Mouse (Mus musculus): ENCODE measurements around the gene Sept10.

The Sept10 gene

DNA sequence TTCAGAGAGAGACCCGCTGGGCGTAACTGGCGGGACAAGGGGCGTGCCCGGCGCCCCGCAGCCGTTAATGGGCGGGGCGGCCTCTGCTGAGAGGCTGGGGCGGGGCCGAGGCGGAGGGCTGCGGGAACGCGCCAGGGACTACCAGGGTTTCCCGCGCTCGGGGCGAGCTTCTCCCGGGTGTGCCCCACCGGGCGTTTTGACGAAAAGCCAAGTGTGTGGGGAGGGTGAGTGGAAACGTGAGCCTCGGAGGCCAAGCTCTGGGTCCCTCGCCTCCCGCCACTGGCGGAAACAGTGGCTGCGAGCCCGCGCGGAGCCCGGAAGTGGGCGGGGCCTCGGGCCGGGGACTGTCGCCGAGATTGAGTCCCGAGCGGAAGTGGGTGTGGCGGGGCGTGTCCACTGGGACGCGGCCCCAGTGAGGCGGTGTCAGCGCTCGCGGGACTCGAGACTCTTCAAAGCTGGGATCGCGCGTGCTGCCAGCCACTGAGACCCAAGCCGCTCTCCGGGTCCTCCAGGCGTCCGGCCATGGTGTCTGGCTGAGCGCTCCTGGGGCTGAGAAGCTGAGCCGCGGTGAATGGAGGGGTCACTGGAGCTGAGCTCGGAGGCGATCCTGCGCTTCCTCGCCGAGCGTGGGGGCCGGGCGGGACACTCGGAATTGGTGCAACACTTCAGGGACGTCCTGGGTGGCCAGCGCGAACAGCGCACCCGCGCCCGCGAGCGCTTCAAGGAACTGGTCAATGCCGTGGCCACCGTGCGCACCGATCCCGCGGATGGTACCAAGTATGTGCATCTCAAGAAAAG lies at the start of gene Sept10, which contains the start of gene Sowahc:
TSS of gene Sept10 (minus strand) at position 375 of the 798 bp plus-strand sequence.
TSS of gene Sowahc (plus strand) at position 481 of the 798 bp plus-strand sequence.
- DNase-seq (ENCODE audit: low spot score): peak; percentile 85

DNA sequence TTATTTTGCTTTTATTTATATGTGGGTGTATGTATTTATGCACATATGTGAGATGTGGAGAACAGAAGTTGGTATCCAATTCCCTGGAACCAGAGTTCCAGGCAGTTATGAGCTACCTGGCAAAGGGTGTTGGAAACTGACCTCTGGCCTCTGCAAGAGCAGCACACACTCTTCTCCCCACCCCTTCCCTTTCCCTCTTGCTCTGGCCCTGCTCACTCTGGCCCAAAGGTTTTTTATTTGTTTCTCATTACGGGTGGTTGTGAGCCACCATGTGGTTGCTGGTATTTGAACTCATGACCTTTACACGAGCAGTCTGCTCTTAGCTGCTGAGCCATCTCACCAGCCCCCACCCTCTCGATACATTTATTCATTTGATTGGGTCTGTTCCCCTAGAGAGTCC lies 47.1 kb upstream of the Sept10 start:
- DNase-seq (ENCODE audit: low spot score): no peak

DNA sequence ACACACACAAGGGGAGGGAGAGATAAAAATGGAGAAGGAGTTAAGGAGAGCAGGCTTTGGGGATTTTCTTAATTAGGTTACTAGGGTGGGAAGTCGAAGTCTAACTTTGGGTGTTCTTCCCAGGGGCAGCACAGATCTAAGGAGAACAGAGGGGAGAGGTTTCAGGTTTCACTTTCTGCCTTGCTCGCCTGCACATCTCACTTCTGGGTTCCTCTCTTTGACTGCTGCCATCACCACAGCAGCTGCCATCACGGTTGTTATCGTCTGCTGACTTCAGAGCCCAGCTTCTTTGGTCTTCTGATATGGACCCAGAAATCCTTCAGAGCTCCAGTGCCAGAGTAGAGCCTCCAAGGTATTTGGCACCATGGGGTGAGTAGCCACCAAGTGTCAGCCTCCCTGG lies 46.5 kb upstream of the Sept10 start:
- no peak for DNase-seq (ENCODE audit: low spot score)

DNA sequence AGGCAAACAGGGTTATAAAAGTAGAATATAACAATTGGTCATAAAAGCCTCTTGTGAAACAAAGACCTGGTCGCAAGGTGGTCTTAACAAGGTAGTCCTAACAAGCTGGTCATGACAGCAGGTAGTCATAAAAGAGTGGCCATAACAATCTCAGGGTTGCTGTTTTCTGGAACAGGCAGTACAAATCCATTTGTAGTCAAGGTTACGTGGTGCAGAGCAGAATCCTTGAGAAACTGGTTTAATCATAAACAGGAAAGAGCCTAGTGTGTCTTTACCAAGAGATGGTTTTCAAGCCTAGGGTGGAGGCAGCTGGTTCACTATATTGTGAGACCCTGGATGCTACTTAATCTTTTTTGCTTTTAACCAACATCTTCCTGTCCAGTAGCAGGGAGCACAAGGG lies 45.6 kb upstream of the Sept10 start:
- no peak for DNase-seq (ENCODE audit: low spot score)

DNA sequence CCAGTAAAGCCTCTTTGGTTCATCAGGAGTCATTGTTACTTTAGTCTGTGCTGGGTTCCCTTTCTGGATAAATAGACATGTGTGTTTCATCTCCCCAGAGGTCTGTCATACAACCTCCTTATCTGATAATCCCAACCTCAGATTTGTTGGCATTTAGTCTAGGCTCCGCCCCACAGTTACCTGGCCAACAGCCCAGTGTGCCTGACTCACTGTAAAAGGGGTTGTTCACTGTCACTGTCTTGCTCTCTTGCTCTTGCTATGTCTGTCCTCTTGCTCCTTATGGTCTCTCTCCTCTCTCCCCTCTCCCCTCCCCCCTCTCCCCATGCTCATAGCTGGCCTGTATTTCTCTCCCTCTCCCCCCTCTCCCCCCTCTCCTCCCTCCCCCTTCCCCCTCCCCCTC lies 44.5 kb upstream of the Sept10 start:
- DNase-seq (ENCODE audit: low spot score): no peak

DNA sequence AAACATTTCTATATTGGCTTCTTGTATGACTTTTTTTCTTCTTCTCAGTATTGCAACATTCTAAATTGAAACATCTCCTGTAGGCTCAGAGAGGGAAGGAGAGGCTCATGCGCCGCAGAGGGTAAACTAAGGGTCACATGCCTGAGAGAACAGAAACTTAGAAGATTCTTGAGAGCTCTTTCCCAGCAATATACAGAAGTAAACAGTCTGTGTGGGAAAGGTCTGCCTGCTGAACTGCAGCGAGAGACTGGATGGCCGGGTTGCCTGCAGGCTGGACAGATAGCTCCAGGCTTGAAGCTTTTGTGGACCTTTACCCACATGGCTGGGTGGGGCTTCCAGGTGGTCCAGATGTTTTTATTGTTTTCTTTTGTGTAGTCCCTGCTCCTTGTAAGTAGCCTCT lies 44.0 kb upstream of the Sept10 start:
- DNase-seq (ENCODE audit: low spot score): no peak

DNA sequence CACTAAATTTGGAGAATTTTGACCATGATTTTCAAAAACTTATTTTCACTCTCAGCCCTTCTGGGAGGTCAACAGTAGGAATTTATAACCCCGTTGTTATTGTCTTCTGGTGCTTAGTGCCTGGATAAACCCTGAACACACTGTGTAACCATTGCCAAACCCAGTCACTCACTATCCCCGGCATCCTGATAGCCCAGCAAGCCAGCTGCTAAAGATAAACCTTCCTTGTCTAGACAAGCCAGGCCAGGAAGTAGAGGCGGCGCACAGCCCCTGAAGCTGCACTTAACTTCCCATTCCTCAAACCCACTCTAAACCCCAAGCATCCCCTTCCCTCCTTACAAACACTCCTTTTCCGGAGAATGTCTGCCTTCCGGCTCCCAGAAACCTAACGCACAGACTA lies 43.4 kb upstream of the Sept10 start:
- no peak for DNase-seq (ENCODE audit: low spot score)

DNA sequence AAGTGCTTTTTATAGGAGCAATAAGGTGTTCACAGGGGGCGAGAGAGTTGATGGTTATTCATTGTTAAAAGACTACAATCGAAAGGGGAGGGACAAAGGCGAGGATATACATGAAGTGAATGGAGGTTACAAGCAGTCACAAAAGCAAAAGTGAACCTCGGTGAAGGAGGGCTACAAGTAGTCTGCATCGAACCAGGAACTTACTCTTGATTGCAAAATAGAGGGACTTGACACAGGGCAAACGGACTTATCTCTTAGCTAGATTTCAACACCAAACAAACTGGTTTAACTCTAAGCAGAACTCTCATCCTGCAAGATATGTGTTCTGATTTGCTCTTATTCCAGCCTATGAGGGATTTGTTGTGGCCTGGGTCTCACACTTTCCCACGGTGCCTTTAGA lies 41.3 kb upstream of the Sept10 start:
- DNase-seq (ENCODE audit: low spot score): no peak

DNA sequence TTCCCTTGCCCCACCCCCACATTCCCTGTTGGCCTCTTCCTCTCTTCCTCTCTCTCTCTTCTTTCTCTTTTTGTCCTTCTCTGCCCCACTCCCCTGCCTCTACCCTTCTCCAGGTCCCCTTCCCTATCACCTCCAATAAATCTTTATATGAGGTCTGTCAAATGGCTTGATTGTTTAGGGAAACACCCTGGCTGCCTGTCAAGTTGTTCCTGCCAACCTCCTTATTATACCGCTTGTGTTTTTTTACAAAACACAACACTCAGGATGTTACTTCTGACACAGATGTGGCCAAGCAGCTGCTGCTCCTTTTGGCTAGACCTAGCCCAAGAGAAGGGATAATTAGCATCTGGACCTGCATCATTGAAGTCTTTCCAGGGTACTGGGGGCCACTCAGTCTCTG lies 40.4 kb upstream of the Sept10 start:
- DNase-seq (ENCODE audit: low spot score): no peak

DNA sequence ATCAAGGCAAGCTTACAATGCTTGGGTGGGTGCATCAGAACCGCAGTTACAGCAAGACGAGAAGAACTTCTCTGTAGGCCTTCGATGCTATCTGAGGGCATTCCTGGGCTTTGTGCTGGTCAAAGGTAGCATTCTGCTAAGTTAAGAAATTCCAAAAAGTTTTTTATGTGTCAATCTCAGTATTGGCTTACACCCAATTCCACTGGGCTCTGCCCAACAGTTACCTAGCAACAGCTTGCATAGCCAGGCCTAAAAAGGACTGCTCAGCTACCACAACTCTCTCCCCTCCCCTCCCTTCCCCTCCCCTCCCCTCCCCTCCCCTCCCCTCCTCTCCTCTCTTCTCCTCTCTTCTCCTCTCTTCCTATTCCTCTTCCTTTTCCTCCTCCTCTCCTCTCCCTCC lies 40.0 kb upstream of the Sept10 start:
- DNase-seq (ENCODE audit: low spot score): no peak

DNA sequence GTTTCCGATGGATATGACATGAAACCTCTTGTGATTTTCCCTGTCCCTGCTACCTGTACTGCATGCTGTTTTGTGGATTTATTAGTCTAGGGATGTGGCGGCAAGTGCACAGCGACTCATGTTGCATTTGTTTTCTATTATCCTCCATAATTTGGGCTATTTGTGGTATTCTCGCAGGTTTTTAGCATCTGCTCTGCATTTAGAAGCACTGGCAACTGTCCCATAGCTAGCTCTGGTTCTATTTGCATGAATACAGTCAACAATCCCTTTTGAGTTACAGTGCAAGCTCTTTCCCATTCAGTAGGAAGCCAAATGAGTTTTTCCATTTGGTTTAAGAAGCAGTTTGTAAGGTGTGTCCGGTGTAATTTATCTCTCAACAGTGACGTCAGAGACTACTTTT lies 37.9 kb upstream of the Sept10 start:
- DNase-seq (ENCODE audit: low spot score): no peak

DNA sequence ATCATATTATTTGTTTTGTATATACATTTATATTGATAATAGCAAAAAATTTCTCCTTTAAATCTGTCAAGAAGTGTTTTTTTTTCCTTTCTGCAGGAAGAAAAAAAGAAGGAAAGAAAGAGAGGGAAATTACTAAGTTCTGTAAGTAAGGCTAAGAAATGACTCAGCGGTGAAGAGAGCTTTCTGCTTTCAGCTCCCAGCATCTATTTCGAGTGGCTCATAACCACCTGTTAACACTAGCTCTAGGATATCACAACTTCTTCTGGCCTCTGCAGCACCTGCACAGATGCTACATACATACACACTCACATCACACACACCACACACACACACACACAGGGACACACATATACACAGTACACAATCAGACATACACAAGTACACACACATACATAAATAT lies 34.9 kb upstream of the Sept10 start:
- DNase-seq (ENCODE audit: low spot score): no peak

DNA sequence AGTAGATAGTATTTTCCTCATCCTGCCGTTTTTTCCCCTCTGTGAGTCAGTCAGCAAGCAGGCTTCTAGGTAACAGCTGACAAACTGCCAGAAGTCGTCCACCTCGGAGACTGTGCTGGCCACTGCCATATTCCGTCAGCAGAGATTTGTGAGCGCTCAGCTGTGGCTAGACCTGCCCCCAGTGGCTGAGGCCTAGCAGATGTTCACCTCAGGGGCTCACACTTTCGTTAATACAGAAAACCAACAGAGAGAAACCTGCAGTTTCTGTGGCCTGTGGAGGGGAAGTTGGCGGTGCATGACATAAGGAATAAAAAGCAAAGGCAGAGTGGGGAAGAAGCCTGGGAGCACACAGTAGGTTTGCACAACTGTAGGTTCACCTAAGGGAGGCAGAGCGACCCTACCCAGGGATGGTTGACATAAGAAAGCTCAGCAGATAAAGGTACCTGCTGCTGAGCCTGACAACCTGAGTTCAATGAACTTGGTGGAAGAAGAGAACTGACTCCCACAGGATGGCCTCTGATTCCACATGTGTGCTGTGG lies 32.0 kb upstream of the Sept10 start:
- DNase-seq (ENCODE audit: low spot score): no peak

DNA sequence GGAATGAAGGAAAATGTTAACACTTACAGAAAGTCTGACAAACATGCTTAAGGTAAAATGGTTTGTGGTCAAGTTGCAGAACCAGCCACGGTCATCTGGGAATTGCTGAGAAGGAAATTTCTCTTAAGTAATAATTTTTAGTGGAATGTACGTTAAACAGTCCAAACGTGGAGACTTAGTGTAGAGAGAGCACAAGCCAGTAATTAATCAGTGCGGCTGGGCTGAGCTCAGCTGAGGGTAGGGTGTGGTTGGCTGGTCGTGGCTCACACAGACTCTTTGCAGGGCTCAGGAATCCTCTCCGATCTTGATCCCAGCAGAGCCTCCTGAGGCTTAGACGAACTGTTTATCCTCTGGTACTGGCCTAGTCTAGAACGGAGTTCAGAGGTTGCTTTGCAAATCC lies 30.7 kb upstream of the Sept10 start:
- DNase-seq (ENCODE audit: low spot score): no peak

DNA sequence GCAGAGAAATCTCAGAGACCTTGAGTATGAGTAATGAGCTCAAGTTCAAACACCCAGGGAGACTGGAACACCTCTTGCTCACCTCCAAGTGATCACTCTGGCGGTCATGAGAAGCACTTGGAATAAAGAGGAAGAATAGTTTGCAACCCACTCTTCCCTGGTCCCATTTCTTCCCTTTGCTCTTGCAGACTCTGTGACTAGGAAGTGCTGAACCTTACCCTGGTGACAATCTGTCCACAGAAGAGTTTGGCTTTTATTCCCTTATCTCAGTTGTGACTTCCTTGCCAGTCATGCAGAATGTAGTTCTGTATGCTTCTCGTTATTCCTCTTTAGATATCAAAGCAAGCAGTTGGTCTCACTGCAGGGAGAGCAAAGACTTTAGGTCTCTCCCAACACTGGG lies 30.3 kb upstream of the Sept10 start:
- DNase-seq (ENCODE audit: low spot score): no peak

DNA sequence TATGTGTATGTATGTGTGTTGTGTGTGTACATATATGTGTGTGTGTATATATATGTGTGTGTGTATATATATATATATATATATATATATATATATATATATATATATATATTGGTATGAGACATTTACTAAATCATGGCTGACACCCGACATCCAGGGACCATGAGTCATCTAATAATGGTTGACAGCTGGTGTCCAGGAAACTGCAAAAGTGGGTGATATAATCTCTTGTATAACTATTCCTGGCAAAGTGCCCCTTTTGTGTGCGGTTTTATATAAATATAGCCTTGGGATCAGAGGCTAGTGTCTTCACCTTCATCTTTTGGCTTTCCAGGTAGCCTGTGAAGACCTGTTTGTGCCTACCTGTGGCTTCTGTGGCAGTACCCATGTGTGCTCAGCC lies 29.0 kb upstream of the Sept10 start:
- no peak for DNase-seq (ENCODE audit: low spot score)

DNA sequence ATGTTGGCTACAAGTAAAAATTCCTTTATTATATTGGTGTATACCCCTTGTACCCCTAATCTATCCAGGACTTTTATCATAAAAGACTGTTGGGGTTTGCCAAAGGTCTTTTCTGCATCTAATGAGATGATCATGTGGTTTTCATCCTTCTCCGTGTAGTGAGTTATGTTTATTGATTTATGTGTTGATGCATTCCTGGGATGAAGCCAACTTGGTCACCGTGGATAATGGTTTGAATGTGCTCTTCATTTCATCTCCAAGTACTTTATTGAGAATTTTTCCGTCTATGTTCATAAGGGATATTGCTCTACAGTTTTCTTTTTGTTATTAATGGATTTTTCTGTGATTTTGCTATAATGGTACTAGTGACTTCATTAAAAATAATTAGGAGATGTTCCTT lies 27.9 kb upstream of the Sept10 start:
- no peak for DNase-seq (ENCODE audit: low spot score)

DNA sequence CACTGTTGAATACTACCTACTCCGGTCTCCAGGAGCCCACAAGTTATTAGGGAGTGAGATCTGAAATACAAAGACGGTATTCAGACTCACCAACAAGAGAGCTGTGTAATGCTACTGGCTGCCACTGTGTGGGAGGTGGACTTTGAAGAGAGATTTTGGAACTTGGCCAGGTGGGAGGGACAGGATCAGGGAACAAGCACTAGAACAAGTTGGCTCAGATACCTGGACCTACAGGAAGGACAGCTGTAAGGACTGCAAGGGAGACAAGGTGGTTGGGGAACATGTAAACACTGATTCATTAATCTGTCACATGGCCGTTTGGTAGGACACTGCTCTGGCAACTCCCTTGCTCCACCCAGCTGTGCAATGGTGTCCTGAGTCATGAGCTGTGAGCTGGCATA lies 19.5 kb upstream of the Sept10 start:
- DNase-seq (ENCODE audit: low spot score): no peak

DNA sequence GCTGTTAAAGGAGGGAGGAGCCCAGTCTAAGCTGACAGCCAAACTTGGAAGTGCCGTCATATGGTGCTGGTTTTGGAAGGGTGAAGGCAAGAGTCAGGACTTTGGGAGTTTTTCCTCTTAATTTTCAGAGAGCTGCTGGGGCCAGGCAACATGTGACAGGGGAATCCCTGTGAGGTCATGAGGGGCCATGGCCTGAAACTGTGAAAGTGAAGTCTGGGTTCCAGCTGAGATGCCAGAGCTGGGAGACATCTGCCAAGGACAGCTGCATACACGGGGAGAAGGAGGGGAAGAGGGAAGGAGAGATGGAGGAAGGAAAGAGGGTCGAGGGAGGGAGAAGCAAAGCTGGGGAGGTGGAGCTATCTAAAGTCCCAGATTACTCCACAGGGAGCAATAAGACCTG lies 16.1 kb upstream of the Sept10 start:
- DNase-seq (ENCODE audit: low spot score): no peak

DNA sequence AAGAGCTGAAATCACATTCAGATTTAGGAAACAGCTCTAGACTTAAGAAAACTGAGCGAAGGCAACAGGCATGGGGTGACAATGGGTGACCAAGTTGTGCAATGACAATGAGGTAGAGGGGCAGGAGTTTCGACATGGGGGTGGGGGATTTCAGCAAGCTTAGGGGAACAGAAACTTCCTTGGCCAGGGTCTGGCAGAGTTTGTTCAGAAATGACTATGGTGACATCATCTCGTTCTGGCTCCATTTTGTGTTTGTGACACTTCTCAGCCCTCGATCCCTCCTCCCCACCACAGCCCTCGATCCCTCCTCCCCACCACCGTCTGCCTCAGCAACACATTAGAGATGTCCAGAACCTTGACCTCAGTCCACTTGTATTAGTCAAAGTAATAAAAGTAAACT lies 14.8 kb upstream of the Sept10 start:
- DNase-seq (ENCODE audit: low spot score): no peak

DNA sequence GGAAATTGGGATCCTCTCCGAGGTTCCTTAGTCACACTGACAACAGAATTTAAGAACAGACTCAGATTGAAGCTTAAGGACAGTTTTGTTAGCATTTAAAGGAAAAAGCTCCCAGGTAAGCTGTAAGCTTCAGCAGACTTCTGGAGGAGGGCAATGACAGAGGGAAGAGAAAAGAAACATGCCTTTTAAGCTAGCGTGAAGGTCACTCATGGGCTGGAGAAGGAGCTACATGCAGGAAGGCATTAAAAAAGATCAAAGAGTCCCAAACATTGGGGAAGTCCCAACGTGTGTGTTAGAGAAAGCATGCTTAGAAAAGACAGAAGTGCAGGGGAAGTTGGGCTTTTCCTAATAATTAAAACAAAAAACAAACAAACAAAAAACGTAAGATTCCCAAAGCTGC lies 14.2 kb upstream of the Sept10 start:
- DNase-seq (ENCODE audit: low spot score): no peak

DNA sequence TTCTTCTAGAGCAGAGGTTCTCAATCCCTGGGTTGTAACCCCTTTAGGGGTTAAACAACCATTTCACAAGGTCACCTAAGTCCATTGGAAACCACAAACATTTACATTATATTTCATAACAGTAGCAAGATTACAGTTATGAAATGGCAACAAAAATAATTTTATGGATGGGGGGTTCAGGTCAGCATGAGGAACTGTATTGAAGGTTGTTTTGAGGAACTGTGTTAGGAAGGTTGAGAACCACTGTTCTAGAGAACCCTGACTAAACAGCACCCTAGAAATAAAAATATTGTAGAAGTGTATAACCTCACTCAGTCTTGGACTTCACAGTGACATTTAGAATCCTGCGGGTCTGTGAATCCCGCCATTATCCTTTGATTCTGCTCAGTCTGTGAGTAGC lies 13.6 kb upstream of the Sept10 start:
- DNase-seq (ENCODE audit: low spot score): no peak

DNA sequence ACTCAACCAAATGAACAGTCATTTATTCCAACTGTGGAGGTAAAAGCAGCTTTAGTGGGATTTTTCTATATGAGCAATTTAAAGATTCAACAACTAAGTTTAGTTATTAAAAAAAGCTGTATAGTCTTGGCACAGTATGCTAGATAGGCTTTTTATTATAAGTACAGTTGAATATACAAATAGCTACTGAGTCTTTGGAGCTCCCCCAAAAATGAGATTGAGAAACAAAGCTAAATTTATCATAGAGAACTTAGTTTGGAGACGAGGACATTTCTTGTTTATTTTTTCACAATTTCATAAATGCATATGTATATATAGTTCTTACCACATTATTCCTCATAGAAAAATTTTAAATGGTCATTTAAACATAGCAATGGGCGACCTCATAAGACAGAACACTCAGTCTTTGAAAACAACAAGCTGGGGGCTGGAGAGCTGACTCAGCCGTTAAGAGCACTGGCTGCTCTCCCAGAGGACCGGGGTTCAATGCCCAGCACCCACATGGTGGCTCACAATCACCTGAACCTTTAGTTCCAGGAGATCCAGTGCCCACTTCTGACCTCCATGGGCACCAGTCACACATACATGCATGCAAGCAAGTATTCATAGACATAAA lies 7.7 kb upstream of the Sept10 start:
- no peak for DNase-seq (ENCODE audit: low spot score)

DNA sequence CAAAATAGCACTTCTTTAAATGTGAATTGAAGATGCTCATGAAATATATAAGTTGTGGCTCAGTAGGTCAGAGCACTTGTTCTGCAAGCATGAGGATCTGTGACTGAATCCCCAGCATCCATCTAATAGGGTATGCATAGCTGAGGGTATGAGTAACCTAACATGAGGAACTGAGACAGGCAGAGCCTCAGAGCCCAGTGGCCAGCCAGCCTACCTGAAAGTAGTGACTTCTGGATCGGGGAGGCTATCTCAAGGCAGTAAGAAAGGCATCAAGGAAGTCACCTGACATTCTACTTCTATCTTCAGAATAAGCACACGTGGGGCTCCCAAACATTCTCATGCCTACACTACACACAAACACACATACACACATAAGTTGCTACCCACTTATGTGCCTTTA lies 3.5 kb upstream of the Sept10 start:
- no peak for DNase-seq (ENCODE audit: low spot score)

Measured in spleen, adult 12 weeks (tissue).